Mouse (Mus musculus) embryonic facial prominence, embryonic 15.5 days (tissue): ENCODE results near the gene Asap3. TPM values are rescaled to one million over a fixed set of nuclear protein-coding genes. Genes with fewer than 3 reads are reported as not detected.

Experiments
- ATAC-seq: fragments of 200-750 bp; cut with Nextera tagmentation; 2 replicates; pipeline ENCODE4 v1.8.0; 2017; ENCODE audit warnings: low read depth, moderate TSS enrichment; ENCODE audit not compliant: insufficient number of reproducible peaks, low FRiP score, low TSS enrichment
- H3K27ac ChIP-seq: fragments of 300-500 bp; sonication (generic); replicated peaks from 2 replicates; pipeline ENCODE4 v1.5.1; 2015; ENCODE audit warnings: mild to moderate bottlenecking, inconsistent platforms
- H3K27me3 ChIP-seq: fragments of 300-500 bp; sonication (generic); 2 replicates; pipeline ENCODE4 v1.6.1; 2015; ENCODE audit warnings: inconsistent platforms
- H3K36me3 ChIP-seq: fragments of 300-500 bp; sonication (generic); 2 replicates; pipeline ENCODE4 v1.6.1; 2015; ENCODE audit warnings: mild to moderate bottlenecking, inconsistent platforms
- H3K4me1 ChIP-seq: fragments of 300-500 bp; sonication (generic); 2 replicates; pipeline ENCODE4 v1.6.1; 2015; ENCODE audit warnings: inconsistent platforms
- H3K4me2 ChIP-seq: fragments of 300-500 bp; sonication (generic); replicated peaks from 2 replicates; pipeline ENCODE4 v1.6.1; 2015; ENCODE audit warnings: mild to moderate bottlenecking, inconsistent platforms
- H3K4me3 ChIP-seq: fragments of 300-500 bp; sonication (generic); replicated peaks from 2 replicates; pipeline ENCODE4 v1.5.1; 2015; ENCODE audit warnings: mild to moderate bottlenecking, inconsistent platforms
- H3K9ac ChIP-seq: fragments of 300-500 bp; sonication (generic); 2 replicates; pipeline ENCODE4 v1.6.1; 2015; ENCODE audit warnings: inconsistent platforms
- H3K9me3 ChIP-seq: fragments of 300-500 bp; sonication (generic); replicated peaks from 2 replicates; pipeline ENCODE4 v1.6.1; 2016; ENCODE audit warnings: inconsistent platforms
- WGBS: fragments of 180-500 bp; shearing (Covaris S2); methylation state at CpG from one replicate; pipeline ENCODE4 v1.1.7; 2015; 5-methylcytosine and 5-hydroxymethylcytosine counted together
- polyA plus RNA-seq: library from polyadenylated mRNA; unstranded; fragments of >200 nt; fragmentation: Nextera tagmentation; extraction: Ambion mirVana; gene quantifications from 2 replicates; pipeline ENCODE4 v1.2.1, GENCODE M21; 2015

The Asap3 gene
- polyA plus RNA-seq, 1 experiment from 2014 or later: 14.1 TPM

- no peak overlapping the region for H3K9ac ChIP-seq
- no peak overlapping the region; the same call in 1 of the 2 replicates for H3K27ac ChIP-seq
- no peak overlapping the region for H3K4me3 ChIP-seq
- H3K9me3 ChIP-seq: no peaks in the 10 kb centered on the region
- no peaks in the 10 kb centered on the region for H3K27me3 ChIP-seq
- ATAC-seq: no peak
- H3K4me1 ChIP-seq: no peaks in the 10 kb centered on the region
- H3K4me2 ChIP-seq: no peak overlapping the region
- 39% methylated on average over 10 of the region's 10 CpGs for WGBS
- no peaks in the 10 kb centered on the region for H3K36me3 ChIP-seq
Measured at GRCm38 (mm10) chr4:136260491-136261180, 54.5 kb downstream of the Asap3 start.

- ATAC-seq: no peak
Measured at GRCm38 (mm10) chr4:136261912-136262311, 55.7 kb downstream of the Asap3 start.

GRCm38 (mm10) chr4:136263555-136263954, 57.4 kb downstream of the Asap3 start:
- no peak for ATAC-seq
- Histone ChIP-seq H3K4me2 (no peak overlapping the region), H3K36me3 (no peaks in the 10 kb centered on the region), H3K4me1 (no peaks in the 10 kb centered on the region; the same call in 1 of the 2 replicates), H3K9me3 (no peaks in the 10 kb centered on the region), H3K4me3 (no peak overlapping the region), H3K27me3 (no peaks in the 10 kb centered on the region), H3K27ac (no peak overlapping the region), H3K9ac (no peak overlapping the region)
- WGBS: 87% methylated on average over 4 of the region's 4 CpGs

More at GRCm38 (mm10) chr4:136261912-136262311, 55.7 kb downstream of the Asap3 start:
- Histone ChIP-seq H3K9me3 (no peaks in the 10 kb centered on the region), H3K9ac (no peak overlapping the region), H3K27me3 (no peaks in the 10 kb centered on the region), H3K4me2 (no peak overlapping the region), H3K4me3 (no peak overlapping the region), H3K36me3 (no peaks in the 10 kb centered on the region), H3K27ac (no peak overlapping the region), H3K4me1 (no peaks in the 10 kb centered on the region; the same call in 1 of the 2 replicates)
- WGBS: 64% methylated on average over 10 of the region's 10 CpGs

GRCm38 (mm10) chr4:136266716-136267343, 60.7 kb downstream of the Asap3 start:
- Histone ChIP-seq H3K9ac (no peak overlapping the region), H3K4me2 (no peak overlapping the region), H3K36me3 (no peaks in the 10 kb centered on the region), H3K4me3 (no peak overlapping the region), H3K27ac (no peak overlapping the region), H3K27me3 (no peaks in the 10 kb centered on the region), H3K4me1 (no peaks in the 10 kb centered on the region; the same call in 1 of the 2 replicates), H3K9me3 (no peaks in the 10 kb centered on the region)
- no peak for ATAC-seq
- 72% methylated on average over 9 of the region's 9 CpGs for WGBS

GRCm38 (mm10) chr4:136268912-136269311, 62.7 kb downstream of the Asap3 start:
- Histone ChIP-seq H3K4me1 (no peaks in the 10 kb centered on the region; the same call in 1 of the 2 replicates), H3K4me2 (no peak overlapping the region), H3K4me3 (no peak overlapping the region), H3K27me3 (no peaks in the 10 kb centered on the region), H3K9ac (no peak overlapping the region), H3K27ac (no peak overlapping the region), H3K36me3 (peaks cover 8% of the 10 kb centered on the region; the same call in 1 of the 2 replicates), H3K9me3 (peaks cover 9% of the 10 kb centered on the region)
- peak; percentile 84 for ATAC-seq
- WGBS: 69% methylated on average over 1 of the region's 1 CpGs

GRCm38 (mm10) chr4:136270648-136271047, 64.5 kb downstream of the Asap3 start:
- ATAC-seq: no peak
- H3K27ac ChIP-seq: no peak overlapping the region
- 80% methylated on average over 8 of the region's 8 CpGs for WGBS
- no peak overlapping the region for H3K4me3 ChIP-seq
- H3K9ac ChIP-seq: no peak overlapping the region
- H3K27me3 ChIP-seq: no peaks in the 10 kb centered on the region; the same call in 1 of the 2 replicates
- H3K4me1 ChIP-seq: no peaks in the 10 kb centered on the region; the same call in 1 of the 2 replicates
- peaks cover 8% of the 10 kb centered on the region; the same call in 1 of the 2 replicates for H3K36me3 ChIP-seq
- H3K4me2 ChIP-seq: no peak overlapping the region
- peaks cover 9% of the 10 kb centered on the region for H3K9me3 ChIP-seq

- Histone ChIP-seq H3K9ac (no peak overlapping the region), H3K4me2 (no peak overlapping the region), H3K36me3 (no peaks in the 10 kb centered on the region), H3K27me3 (no peaks in the 10 kb centered on the region), H3K4me3 (no peak overlapping the region), H3K9me3 (no peaks in the 10 kb centered on the region), H3K4me1 (peaks cover 27% of the 10 kb centered on the region), H3K27ac (no peak overlapping the region)
- WGBS: 84% methylated on average over 8 of the region's 8 CpGs
- no peak for ATAC-seq
Measured at GRCm38 (mm10) chr4:136281097-136281496, 74.9 kb downstream of the Asap3 start.

- WGBS: 62% methylated on average over 9 of the region's 9 CpGs
- peaks cover 31% of the 10 kb centered on the region for H3K4me1 ChIP-seq
- no peak overlapping the region for H3K4me2 ChIP-seq
- no peak overlapping the region for H3K9ac ChIP-seq
- H3K36me3 ChIP-seq: no peaks in the 10 kb centered on the region
- H3K4me3 ChIP-seq: no peak overlapping the region
- H3K27me3 ChIP-seq: no peaks in the 10 kb centered on the region
- ATAC-seq: no peak
- H3K9me3 ChIP-seq: no peaks in the 10 kb centered on the region
- H3K27ac ChIP-seq: no peak overlapping the region
Measured at GRCm38 (mm10) chr4:136281611-136282010, 75.4 kb downstream of the Asap3 start.

- 43% methylated on average over 10 of the region's 10 CpGs for WGBS
- Histone ChIP-seq H3K9me3 (no peaks in the 10 kb centered on the region), H3K4me1 (peaks cover 34% of the 10 kb centered on the region), H3K27ac (peak overlapping the region; percentile 98), H3K27me3 (no peaks in the 10 kb centered on the region), H3K9ac (no peak overlapping the region), H3K4me3 (no peak overlapping the region), H3K4me2 (no peak overlapping the region), H3K36me3 (peaks cover 9% of the 10 kb centered on the region)
- ATAC-seq: no peak
Measured at GRCm38 (mm10) chr4:136282621-136283480, 76.7 kb downstream of the Asap3 start.

GRCm38 (mm10) chr4:136283783-136284182, 77.6 kb downstream of the Asap3 start:
- no peak overlapping the region for H3K9ac ChIP-seq
- H3K27ac ChIP-seq: peak overlapping the region; percentile 98
- ATAC-seq: no peak
- no peak overlapping the region for H3K4me3 ChIP-seq
- H3K4me2 ChIP-seq: peak overlapping the region; percentile 82
- peaks cover 18% of the 10 kb centered on the region for H3K36me3 ChIP-seq
- 37% methylated on average over 2 of the region's 2 CpGs for WGBS
- H3K9me3 ChIP-seq: 0 out of 2 replicates have a peak, but pooled peaks cover 3% of the 10 kb centered on the region
- H3K27me3 ChIP-seq: no peaks in the 10 kb centered on the region
- peaks cover 34% of the 10 kb centered on the region for H3K4me1 ChIP-seq

- H3K27me3 ChIP-seq: no peaks in the 10 kb centered on the region
- WGBS: 10% methylated on average over 5 of the region's 5 CpGs
- H3K4me3 ChIP-seq: peak within 1 kb of the TSS; percentile 82
- peak within 1 kb of the TSS; percentile 98 for H3K27ac ChIP-seq
- H3K9me3 ChIP-seq: 0 out of 2 replicates have a peak, but pooled peaks cover 3% of the 10 kb centered on the region
- no peak for ATAC-seq
- peak within 1 kb of the TSS; percentile 77 for H3K9ac ChIP-seq
- peak within 1 kb of the TSS; percentile 82 for H3K4me2 ChIP-seq
- peaks cover 24% of the 10 kb centered on the region for H3K36me3 ChIP-seq
- peaks cover 34% of the 10 kb centered on the region for H3K4me1 ChIP-seq
Measured at GRCm38 (mm10) chr4:136284455-136284854, 78.3 kb downstream of the Asap3 start, which contains the start of gene Zfp46. Zfp46 (plus strand) TSS chr4:136284683.
